ENCODE assay signal across 8 mouse cellular contexts in the genomic region with DNA sequence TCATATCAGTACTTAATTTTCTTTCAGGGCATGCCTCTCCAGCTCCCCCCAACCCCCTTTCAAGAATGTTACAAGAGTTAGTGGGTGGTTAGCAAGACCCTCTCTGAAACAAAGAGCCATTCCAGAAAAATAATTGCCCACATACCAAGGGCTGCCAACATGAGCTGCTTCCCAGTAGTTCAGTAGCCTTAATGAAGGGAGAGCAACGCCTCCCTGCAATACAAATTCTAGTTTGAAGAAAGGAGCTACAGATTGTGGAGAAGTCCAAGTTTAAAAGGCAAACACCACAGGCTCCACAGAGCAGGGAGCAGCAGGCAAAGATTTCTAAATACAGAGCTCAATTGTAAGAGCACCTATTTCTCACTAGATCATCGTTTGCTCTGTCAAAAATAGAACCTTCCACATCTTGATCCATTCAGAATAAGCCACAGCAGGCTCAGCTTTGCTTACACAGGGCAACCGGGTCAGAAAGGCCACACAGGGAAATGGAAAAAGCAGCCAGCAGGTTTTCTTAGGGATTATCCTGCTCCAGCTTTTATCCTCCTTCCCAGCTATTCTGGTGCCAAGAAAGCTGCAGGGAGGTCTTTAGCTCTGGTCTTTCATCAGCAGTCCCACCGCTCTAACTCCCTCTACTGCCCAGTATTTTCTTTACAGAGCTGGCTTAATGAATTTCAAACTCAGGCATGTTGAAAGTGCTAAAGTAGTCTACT. TPM values are rescaled to one million over a fixed set of nuclear protein-coding genes. Genes with fewer than 3 reads are reported as not detected.
DNase-seq lines count a peak whose midpoint lies in the region; ATAC-seq and TF ChIP-seq lines count a peak whose summit lies in the region.

No protein-coding gene starts in this region.

- DNase-seq in heart, postnatal 10 days = peak; percentile 31 to 45
- DNase-seq in heart, adult 9 months (ENCODE audit: low spot score in 2 of 2) = no peak
- DNase-seq in Patski (ENCODE audit: low read depth, low spot score) = no peak
- DNase-seq in spleen, postnatal 4 days (ENCODE audit: low spot score in 2 of 2) = no peak
- DNase-seq in gastrocnemius, postnatal 36 days = no peak
- DNase-seq in adrenal gland, postnatal 4 days (ENCODE audit: low spot score in 2 of 2) = no peak

- ATAC-seq in Patski = no peak
- ATAC-seq in forebrain, embryonic 15.5 days (replicated peaks) = peak; percentile 84
- ATAC-seq in limb, embryonic 15.5 days (ENCODE audit: insufficient number of reproducible peaks, low FRiP score, low TSS enrichment, low read depth) = peak; percentile 55; the same call in 1 of the 2 replicates

- H3K27me3 ChIP-seq in Patski = no peaks in the 10 kb centered on the region
- no peaks in the 10 kb centered on the region for H3K27me3 ChIP-seq in forebrain, embryonic 15.5 days
- no peaks in the 10 kb centered on the region for H3K27me3 ChIP-seq in limb, embryonic 15.5 days

- H3K9me3 ChIP-seq in forebrain, embryonic 15.5 days = no peaks in the 10 kb centered on the region
- H3K9me3 ChIP-seq in limb, embryonic 15.5 days = no peaks in the 10 kb centered on the region

- CTCF ChIA-PET in Patski (lab: Charles Lee) = interaction anchor here (1.1 to 1.3 kb wide), 2 partner anchors 12 to 216 kb away, joined by 3 read pairs; no protein-coding TSS in a partner anchor

- peaks cover 7% of the 10 kb centered on the region for H3K4me1 ChIP-seq in forebrain, embryonic 15.5 days
- H3K4me1 ChIP-seq in limb, embryonic 15.5 days = peaks cover 8% of the 10 kb centered on the region

- intact Hi-C loops in heart, postnatal 10 days (cut with DNase I) = loop anchor here (1.0 kb wide), 1 partner anchor 214 kb away; no protein-coding TSS in a partner anchor
- intact Hi-C loops in gastrocnemius, postnatal 36 days (cut with DNase I) = no loop called here

- in situ Hi-C loops in Patski (cut with MboI; ENCODE audit: low pct_unique_long_range_greater_than_20kb) = no loop called here

- H3K4me2 ChIP-seq in forebrain, embryonic 15.5 days (replicated peaks) = no peak overlapping the region
- no peak overlapping the region for H3K4me2 ChIP-seq in limb, embryonic 15.5 days

- H3K27ac ChIP-seq in forebrain, embryonic 15.5 days (replicated peaks) = peak overlapping the region; percentile 71
- peak overlapping the region; percentile 67 for H3K27ac ChIP-seq in limb, embryonic 15.5 days

- POLR2A ChIA-PET in Patski (lab: Charles Lee) = no interaction called here

- WGBS in forebrain, embryonic 15.5 days = 0% methylated on average over 4 of the region's 4 CpGs
- 7% methylated on average over 4 of the region's 4 CpGs for WGBS in limb, embryonic 15.5 days

- H3K4me3 ChIP-seq in forebrain, embryonic 15.5 days = no peak overlapping the region
- H3K4me3 ChIP-seq in limb, embryonic 15.5 days = no peak overlapping the region

- peak overlapping the region; percentile 14; the same call in 1 of the 2 replicates for H3K9ac ChIP-seq in forebrain, embryonic 15.5 days (replicated peaks)
- H3K9ac ChIP-seq in limb, embryonic 15.5 days = no peak overlapping the region

- peak; percentile 39 for TF ChIP-seq CTCF in Patski (IDR thresholded peaks at IDR 0.05)

- peaks cover 4% of the 10 kb centered on the region; the same call in 1 of the 2 replicates for H3K36me3 ChIP-seq in forebrain, embryonic 15.5 days
- H3K36me3 ChIP-seq in limb, embryonic 15.5 days = peaks cover 6% of the 10 kb centered on the region; the same call in 1 of the 2 replicates

RNA-seq across cellular contexts. Expression of a gene that starts 13.6 kb away (rescaled TPM):
- 100 to 1,000 TPM; 101 to 123 TPM for total RNA-seq in heart, postnatal 10 days (2021)
- polyA plus RNA-seq in Patski (2021) = 209 TPM
- 550 and 591 TPM in 2 replicates for polyA plus RNA-seq in forebrain, embryonic 15.5 days (2015; fragmentation: Nextera tagmentation; extraction: Ambion mirVana)
- 409 and 527 TPM in 2 replicates for polyA plus RNA-seq in limb, embryonic 15.5 days (2015; fragmentation: Nextera tagmentation; extraction: Ambion mirVana)
- total RNA-seq in gastrocnemius, postnatal 36 days (2021) = 10 to 100 TPM; 42.6 to 43.8 TPM
- total RNA-seq in adrenal gland, postnatal 4 days (2021) = 100 to 1,000 TPM; 183 to 190 TPM

Comparison
In these comparisons a context has a peak if more than half of its experiments do, and no peak if none do; other contexts are left out.
1. DNase-seq: peak in heart, postnatal 10 days (2 of 2); none in heart, adult 9 months (0 of 2), Patski (single experiment), spleen, postnatal 4 days (0 of 2), gastrocnemius, postnatal 36 days (0 of 2) and adrenal gland, postnatal 4 days (0 of 2).